Mouse (Mus musculus): ENCODE data around the gene Tbc1d23. TPM values are rescaled to one million over a fixed set of nuclear protein-coding genes. Genes with fewer than 3 reads are reported as not detected.
A peak's percentile ranks its signal among the peaks of the same experiment; 100 is the strongest.

Gene Tbc1d23
- polyA plus RNA-seq (2015; fragmentation: Nextera tagmentation; extraction: Ambion mirVana) = 4.9 and 6.5 TPM in 2 replicates

DNA sequence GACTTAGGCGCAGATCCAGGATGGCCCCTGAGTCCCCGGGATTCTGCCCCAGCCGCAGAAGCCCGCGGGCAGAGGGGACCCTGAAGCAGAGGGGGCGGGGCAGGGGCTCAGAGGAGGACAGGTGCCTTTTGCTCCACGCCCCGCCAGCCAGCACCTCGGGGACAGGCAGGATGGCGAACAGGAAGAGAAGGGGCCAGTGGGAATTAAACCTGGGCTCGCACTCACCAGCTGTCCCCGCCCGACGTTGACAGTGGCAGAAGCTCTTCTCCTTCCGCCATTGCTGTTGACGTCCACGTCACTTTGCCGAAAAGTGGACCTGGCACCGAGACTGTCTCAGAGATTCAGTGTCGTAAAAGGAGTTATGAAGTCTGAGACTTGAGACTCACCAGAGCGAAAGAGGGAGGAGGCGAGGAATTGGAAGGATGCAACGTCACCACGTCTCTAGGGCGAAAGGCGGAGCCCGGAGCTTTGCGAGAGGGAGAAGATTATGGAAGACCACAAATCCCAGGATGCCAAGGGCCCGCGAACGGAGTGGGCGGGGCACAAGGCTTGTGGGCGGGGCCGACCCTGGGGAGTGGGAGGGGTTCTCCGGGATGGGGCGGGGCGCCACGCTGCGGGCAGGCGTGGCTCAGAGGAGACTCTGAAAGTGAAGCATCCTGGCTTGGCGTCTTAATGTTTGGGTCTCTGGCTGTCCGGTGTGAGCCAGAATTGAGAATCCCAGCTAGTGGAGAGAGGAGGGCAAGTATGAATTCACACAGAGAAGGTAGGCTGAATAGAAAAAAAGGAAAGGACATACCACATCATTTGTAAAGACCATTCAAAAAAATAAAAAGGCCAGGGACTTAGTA is at the start of gene Tbc1d23:
Gene Tbc1d23 (minus strand): TSS at position 416 of the 848 bp plus-strand sequence.
- peak; percentile 98 for ATAC-seq (ENCODE audit: low read depth)
- H3K4me3 ChIP-seq (replicated peaks) = peak within 1 kb of the TSS; percentile 93
- DNase-seq = peak; percentile 91
- no peaks in the 10 kb centered on the region for H3K27me3 ChIP-seq
- peak within 1 kb of the TSS; percentile 87 for H3K9ac ChIP-seq
- H3K4me1 ChIP-seq (replicated peaks) = peaks cover 8% of the 10 kb centered on the region
- no peaks in the 10 kb centered on the region for H3K9me3 ChIP-seq (replicated peaks)
- WGBS (ENCODE audit: insufficient replicate concordance) = under 1% methylated on average over 42 of the region's 42 CpGs
- H3K4me2 ChIP-seq = peak within 1 kb of the TSS; percentile 81
- H3K27ac ChIP-seq = peak within 1 kb of the TSS; percentile 79
- H3K36me3 ChIP-seq = no peaks in the 10 kb centered on the region

- WGBS (ENCODE audit: insufficient replicate concordance) = 78% methylated on average over 31 of the region's 31 CpGs
- Histone ChIP-seq H3K4me1 (replicated peaks) (no peaks in the 10 kb centered on the region), H3K9ac (no peak overlapping the region), H3K27me3 (no peaks in the 10 kb centered on the region), H3K4me2 (no peak overlapping the region), H3K27ac (no peak overlapping the region), H3K9me3 (replicated peaks) (no peaks in the 10 kb centered on the region), H3K4me3 (replicated peaks) (no peak overlapping the region), H3K36me3 (no peaks in the 10 kb centered on the region)
- ATAC-seq (ENCODE audit: low read depth) (no peak), DNase-seq (no peak)
Measured at GRCm38 (mm10) chr16:57280221-57281217, 49.2 kb upstream of the Tbc1d23 start.

DNA sequence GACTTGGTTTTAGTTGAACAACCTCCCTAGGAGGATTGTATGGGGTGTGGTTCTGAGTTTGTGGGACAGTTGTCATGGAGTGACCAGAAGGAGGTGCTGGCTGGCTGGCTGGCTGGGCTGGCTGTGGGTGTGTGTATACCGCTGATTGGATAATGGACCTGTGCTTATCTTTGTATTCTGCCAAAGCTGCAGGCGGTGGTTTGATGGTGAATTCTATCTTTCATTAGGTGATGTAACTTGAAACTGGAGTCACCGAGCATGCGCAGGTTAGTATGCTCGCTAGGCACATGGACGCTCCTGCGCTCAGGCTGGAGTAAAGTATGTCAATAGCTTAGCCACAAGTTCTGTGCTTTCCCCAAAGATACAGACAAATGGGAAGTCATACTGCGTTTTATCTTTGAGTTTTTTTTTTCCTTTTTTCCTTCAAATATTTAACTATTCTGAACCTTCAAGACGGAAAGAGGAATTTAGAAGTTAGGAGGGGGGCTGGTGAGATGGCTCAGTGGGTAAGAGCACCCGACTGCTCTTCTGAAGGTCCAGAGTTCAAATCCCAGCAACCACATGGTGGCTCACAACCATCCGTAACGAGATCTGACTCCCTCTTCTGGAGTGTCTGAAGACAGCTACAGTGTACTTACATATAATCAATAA is 47.8 kb upstream of the Tbc1d23 start:
- Histone ChIP-seq H3K36me3 (no peaks in the 10 kb centered on the region), H3K4me1 (replicated peaks) (no peaks in the 10 kb centered on the region), H3K27ac (no peak overlapping the region), H3K4me3 (replicated peaks) (no peak overlapping the region), H3K9me3 (replicated peaks) (no peaks in the 10 kb centered on the region), H3K27me3 (no peaks in the 10 kb centered on the region), H3K4me2 (no peak overlapping the region), H3K9ac (no peak overlapping the region)
- ATAC-seq (ENCODE audit: low read depth) (no peak), DNase-seq (no peak)
- 75% methylated on average over 12 of the region's 12 CpGs for WGBS (ENCODE audit: insufficient replicate concordance)

GRCm38 (mm10) chr16:57269751-57270150 is 38.4 kb upstream of the Tbc1d23 start:
- Histone ChIP-seq H3K4me3 (replicated peaks) (no peak overlapping the region), H3K27ac (no peak overlapping the region), H3K27me3 (no peaks in the 10 kb centered on the region), H3K4me1 (replicated peaks) (no peaks in the 10 kb centered on the region), H3K4me2 (no peak overlapping the region), H3K9me3 (replicated peaks) (no peaks in the 10 kb centered on the region), H3K9ac (no peak overlapping the region), H3K36me3 (no peaks in the 10 kb centered on the region)
- DNase-seq = no peak
- no peak for ATAC-seq (ENCODE audit: low read depth)
- WGBS (ENCODE audit: insufficient replicate concordance) = 82% methylated on average over 13 of the region's 13 CpGs

GRCm38 (mm10) chr16:57268058-57268841 is 36.9 kb upstream of the Tbc1d23 start:
- DNase-seq = no peak
- no peaks in the 10 kb centered on the region for H3K36me3 ChIP-seq
- no peaks in the 10 kb centered on the region for H3K9me3 ChIP-seq (replicated peaks)
- H3K4me2 ChIP-seq = no peak overlapping the region
- H3K4me3 ChIP-seq (replicated peaks) = no peak overlapping the region
- 77% methylated on average over 14 of the region's 14 CpGs for WGBS (ENCODE audit: insufficient replicate concordance)
- H3K27ac ChIP-seq = no peak overlapping the region
- no peaks in the 10 kb centered on the region for H3K27me3 ChIP-seq
- ATAC-seq (ENCODE audit: low read depth) = no peak
- H3K4me1 ChIP-seq (replicated peaks) = no peaks in the 10 kb centered on the region
- no peak overlapping the region for H3K9ac ChIP-seq

DNA sequence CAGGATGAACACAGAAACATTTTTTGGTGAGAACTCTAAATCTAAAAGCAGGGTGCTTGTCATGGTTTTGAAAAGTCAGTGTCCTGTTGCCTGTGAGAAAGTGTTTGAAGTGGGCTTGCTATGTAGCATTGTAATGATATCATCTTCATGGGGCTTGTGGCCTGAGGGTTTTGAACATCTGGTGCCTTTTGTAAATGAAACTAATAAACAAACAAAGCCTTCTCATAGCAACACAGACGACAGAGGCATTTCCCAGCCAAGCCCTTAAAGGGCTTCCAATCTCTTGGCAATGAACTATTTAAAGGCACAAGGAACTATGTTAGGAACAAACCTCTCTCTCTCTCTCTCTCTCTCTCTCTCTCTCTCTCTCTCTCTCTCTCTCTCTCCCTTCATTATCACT is 35.8 kb upstream of the Tbc1d23 start:
- H3K9me3 ChIP-seq (replicated peaks) = no peaks in the 10 kb centered on the region
- H3K9ac ChIP-seq = no peak overlapping the region
- H3K4me2 ChIP-seq = no peak overlapping the region
- no peaks in the 10 kb centered on the region for H3K36me3 ChIP-seq
- no peaks in the 10 kb centered on the region for H3K4me1 ChIP-seq (replicated peaks)
- H3K27me3 ChIP-seq = no peaks in the 10 kb centered on the region
- H3K27ac ChIP-seq = no peak overlapping the region
- no peak overlapping the region for H3K4me3 ChIP-seq (replicated peaks)
- ATAC-seq (ENCODE audit: low read depth) = no peak
- DNase-seq = no peak
- WGBS (ENCODE audit: insufficient replicate concordance) = 19% methylated on average over 1 of the region's 1 CpGs

- H3K4me1 ChIP-seq (replicated peaks) = no peaks in the 10 kb centered on the region
- DNase-seq = no peak
- no peaks in the 10 kb centered on the region for H3K9me3 ChIP-seq (replicated peaks)
- no peak for ATAC-seq (ENCODE audit: low read depth)
- no peak overlapping the region for H3K27ac ChIP-seq
- no peak overlapping the region for H3K9ac ChIP-seq
- H3K4me3 ChIP-seq (replicated peaks) = no peak overlapping the region
- no peaks in the 10 kb centered on the region for H3K36me3 ChIP-seq
- no peaks in the 10 kb centered on the region for H3K27me3 ChIP-seq
- WGBS (ENCODE audit: insufficient replicate concordance) = 77% methylated on average over 10 of the region's 10 CpGs
- H3K4me2 ChIP-seq = no peak overlapping the region
Measured at GRCm38 (mm10) chr16:57260152-57260551, 28.8 kb upstream of the Tbc1d23 start.

DNA sequence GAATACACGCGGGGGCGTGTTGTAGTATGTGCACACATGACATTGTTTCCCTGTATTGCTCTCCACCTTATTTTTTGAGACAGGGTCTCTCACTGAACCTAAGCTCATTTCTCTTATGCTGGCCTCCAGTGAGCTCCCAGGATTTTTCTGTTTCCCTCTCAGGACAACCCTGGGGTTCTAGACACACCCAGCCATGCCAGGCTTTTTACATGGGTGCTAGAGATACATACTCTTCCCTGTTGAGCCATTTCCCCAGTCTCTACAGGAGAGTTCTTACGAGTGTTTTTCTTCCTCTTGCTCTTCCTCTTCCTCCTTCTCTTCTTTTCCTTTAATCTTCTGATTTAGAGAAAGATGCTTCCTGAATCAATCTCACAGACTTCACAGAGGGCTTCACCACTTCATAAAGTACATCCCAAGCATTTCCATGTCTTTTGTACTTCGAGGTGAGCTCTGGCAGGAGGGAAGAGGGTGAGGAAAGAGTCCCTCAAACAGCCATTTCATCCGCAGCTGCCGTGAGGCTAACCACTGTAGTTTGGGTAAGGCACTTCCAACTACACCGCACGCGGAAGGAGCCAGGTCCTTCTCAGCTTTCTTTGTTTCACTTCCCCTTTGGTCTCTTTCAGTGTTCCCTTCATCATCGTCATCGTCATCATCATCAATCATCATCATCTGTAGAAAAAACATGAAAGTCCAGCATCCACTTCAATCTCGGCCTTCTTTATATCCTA is 28.2 kb upstream of the Tbc1d23 start:
- Histone ChIP-seq H3K9ac (no peak overlapping the region), H3K27ac (no peak overlapping the region), H3K9me3 (replicated peaks) (no peaks in the 10 kb centered on the region), H3K27me3 (no peaks in the 10 kb centered on the region), H3K4me2 (no peak overlapping the region), H3K4me3 (replicated peaks) (no peak overlapping the region), H3K4me1 (replicated peaks) (no peaks in the 10 kb centered on the region), H3K36me3 (no peaks in the 10 kb centered on the region)
- DNase-seq (no peak), ATAC-seq (ENCODE audit: low read depth) (no peak)
- WGBS (ENCODE audit: insufficient replicate concordance) = 65% methylated on average over 13 of the region's 13 CpGs

- Histone ChIP-seq H3K4me2 (no peak overlapping the region), H3K4me3 (replicated peaks) (no peak overlapping the region), H3K36me3 (no peaks in the 10 kb centered on the region), H3K9me3 (replicated peaks) (no peaks in the 10 kb centered on the region), H3K9ac (no peak overlapping the region), H3K27me3 (no peaks in the 10 kb centered on the region), H3K4me1 (replicated peaks) (no peaks in the 10 kb centered on the region), H3K27ac (no peak overlapping the region)
- DNase-seq (no peak), ATAC-seq (ENCODE audit: low read depth) (no peak)
- 41% methylated on average over 7 of the region's 7 CpGs for WGBS (ENCODE audit: insufficient replicate concordance)
Measured at GRCm38 (mm10) chr16:57251589-57252421, 20.5 kb upstream of the Tbc1d23 start.

Data from liver, embryonic 13.5 days (tissue).